Mouse (Mus musculus) embryo, embryonic 10.5 days (tissue): ENCODE data around the gene Arrdc4.

Experiments
- DNase-seq: peaks from one replicate; pipeline ENCODE4 v3.0.0-alpha.2; 2015; ENCODE audit warnings: low spot score

Arrdc4 gene

DNA sequence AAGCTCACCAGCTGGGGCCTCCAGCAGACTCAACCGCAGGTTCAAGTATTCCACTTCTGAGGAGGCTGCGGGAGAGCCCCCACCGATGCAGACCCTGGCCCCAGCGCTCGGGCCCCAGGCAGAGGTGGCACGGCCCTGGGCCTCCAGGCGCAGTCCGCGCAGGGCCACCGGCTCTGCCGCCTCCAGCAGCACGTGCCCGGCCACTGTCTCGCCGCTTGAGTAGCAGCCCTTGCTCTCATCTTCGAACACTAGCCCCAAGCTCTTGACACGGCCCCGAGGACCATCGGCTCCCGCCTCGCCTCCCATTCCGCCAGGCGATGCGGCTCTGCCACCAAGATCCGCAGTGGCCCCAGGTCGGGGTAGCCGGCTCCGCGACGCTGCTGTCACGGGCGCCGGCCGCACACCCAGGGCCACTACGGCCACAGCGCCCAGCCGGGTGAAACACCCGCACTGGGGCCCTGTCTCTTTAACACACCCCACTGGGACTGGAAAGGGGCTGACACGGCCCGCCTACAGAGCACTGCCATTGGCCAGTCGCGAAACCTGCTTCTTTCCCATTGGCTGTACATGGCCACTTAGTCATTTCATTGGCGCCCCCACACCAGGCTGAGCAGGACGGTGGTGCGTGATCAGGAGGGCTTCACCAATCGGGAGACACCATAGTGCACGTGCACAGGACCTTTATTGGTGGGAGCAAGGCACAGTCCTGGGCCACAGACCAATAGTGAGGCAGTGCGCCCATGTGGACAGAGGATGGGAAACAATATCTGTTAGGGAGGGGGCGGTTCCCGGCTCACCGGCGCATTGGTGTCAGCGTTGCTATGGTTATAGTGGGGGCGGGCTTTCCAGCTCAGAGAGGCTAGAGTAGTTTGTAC is at the start of gene Arrdc4:
Gene Arrdc4 (minus strand): TSS at position 481 of the 875 bp plus-strand sequence.
- peak; percentile 99 for DNase-seq

DNA sequence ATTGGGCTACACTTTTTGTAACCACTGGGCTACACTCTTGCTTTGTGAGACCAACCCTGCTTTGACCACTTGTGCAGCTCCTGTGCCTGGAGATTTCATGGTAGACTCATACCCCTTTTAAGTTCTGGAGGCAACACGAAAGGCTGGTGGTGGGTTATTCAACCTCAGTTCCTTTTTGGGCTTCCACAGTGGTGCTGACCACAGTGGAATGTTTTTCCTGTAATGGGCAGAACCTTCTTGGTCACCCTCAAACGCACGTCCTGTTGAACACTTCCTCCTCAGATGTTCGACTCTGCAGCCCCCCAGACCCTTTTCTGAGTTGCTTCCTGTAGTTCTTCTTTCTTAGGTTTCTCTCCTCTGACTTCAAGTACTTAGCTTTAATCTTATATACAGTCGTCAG is 46.5 kb upstream of the Arrdc4 start:
- DNase-seq: no peak

DNA sequence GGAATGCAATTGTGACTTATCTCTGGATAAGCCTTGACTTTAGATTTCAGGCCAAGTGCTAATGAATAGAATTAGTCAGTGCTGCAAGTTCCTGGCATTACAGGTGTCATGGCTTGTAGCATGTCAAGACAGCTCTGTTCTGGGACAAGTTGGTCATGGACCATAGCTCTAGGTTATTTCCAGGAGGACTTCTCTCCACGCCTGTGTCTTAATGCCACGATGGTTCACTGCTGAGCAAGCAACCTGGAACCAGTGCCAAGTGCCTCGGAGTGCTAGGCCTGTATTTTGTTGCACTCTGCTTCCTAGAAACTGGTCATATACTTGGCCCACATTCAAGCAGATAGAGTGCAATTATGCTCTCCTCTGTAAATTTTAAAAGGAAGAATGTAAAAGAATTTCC is 39.7 kb upstream of the Arrdc4 start:
- DNase-seq: no peak

DNA sequence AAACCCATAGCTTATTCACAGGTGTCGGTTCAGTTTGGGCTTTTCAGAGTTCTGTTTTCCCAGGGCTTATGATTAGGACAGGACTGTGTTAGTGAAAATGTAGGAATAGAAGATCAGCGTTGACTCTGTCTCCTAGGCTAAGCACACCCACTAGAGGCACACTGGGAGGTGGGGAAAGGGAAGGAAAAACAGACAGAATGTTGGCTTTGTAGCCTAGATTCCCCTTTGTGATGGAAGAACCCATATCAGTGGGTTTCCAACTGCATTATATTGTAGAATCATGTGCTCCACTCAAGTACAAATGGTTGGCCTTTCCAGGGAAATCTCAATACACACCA is 22.7 kb upstream of the Arrdc4 start:
- no peak for DNase-seq

DNA sequence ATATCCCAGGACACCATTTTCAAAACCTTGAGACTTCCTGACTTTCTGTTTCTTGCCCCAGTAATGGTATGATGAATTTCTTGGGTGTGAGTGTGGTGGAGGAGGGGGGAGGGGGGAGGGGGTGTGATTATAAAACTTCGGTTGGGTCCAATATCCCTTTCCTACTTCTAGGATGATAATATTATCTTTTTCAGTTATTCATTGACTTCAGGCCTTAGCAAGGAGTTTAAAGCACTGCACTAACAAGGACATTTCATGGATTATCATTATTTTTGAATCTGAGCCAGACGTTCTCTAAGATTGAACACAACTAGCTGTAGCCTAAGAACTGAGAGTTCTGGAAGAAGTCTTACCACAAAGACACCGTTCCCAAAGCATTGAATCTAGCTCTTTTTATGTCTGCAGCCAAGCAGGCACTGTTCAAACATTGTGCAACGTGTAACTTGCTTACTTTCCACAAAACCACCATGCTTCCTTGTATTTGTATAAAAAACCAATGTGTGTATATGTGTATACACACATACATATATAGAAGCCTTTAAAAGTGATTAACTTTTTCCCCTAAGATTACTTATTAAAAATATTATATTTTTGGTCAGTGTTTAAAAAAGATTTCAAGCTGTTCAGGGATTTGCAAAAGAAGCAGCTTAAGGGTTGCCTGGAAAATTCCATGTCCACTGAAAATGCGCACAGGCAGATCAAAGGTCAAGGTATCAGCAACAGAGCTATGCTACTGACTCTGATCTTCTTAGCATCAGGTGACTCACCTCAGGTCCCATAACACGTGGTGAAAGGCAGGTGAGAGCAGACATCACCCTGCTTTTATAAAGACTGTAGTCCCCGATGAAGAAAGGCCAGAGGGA is 22.1 kb upstream of the Arrdc4 start:
- DNase-seq: no peak

DNA sequence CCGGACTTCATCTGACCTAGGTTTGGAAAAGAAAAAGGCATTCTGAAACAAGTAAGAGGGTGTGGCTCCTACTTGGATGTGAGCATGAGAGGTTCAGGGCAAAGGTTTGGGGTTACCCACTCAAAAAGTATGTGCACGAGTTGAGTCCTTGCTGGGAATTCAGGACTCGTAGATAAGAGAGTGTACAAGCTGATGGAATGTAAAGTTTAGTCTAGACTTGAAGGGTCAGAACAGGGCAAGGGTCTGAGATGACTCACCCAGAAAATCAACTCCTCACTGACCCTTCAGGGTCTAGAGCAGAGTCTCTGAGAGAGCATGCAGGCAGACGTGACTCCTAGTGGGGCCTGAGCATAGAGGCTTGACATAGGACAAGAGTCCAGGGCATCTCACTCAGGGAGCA is 16.9 kb upstream of the Arrdc4 start:
- no peak for DNase-seq

DNA sequence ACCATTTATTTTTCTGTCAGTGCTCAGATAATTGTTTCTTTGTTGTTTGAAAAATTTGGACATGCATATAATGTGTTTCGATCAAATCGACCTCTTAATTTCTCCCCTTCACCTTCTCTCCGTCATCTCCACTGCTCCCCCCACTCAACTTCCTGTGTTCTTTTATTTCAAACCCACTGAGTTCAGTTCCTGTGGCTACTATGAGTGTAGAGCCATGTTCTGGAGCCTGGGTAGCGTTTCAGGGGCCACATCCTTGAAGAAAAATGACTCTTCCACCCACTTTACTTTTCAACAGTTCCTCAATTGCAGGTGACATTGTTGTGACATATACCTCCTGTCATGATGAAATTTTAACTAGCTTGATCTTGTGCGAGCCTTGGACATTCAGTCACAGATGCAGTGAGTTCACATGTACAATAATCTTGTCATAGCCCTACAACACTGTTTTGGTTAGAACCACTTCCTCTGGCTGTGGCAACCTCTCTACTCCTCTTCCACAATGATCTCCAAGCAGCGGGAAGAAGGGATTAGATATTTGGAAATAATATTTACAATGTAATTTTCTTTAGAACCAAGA is 10.2 kb upstream of the Arrdc4 start:
- DNase-seq: no peak

DNA sequence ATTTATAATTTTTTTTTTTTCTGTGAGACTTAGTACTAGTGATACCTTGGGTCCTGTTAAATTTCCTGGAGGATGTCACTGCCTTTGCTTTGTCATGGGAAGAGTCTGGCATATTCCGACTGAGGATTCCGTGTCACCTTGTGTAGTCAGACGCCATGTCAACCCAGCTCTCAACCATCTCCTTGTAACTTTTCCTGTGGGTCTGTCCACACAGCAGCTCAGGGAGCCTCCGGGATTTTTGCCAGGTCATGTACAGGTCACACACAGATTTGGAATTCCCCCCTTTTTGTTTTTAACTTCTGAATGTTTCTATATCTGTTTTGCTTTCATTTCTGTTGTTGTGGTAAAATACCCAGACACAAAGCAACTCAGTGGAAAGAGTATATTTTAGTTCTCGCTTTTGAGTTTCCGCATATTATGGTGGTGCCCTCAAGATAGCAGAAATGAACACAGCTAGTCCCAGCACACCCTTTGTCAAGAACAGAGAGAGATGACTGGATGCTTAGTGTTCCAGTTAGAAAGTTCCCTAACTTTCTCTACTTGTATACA is 7.7 kb upstream of the Arrdc4 start:
- DNase-seq: no peak

DNA sequence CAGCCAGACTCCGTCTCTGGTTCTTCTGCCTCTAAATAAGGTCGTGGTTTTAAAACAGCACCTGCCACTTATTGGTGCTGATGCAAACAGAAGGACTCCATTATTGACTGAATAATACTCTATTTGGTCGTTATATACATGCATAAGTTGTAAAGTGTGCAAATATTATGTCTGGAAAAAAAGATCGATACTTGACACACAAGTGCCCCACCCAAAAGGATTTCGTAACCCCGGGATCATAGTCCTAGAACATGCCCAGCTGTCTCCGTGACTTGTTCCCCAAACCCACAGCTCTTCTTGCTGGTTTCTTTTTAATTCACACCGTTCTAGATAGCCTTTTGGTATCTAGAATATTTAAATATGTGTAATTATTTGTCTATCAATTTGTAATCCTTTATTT is 878 bp upstream of the Arrdc4 start:
- no peak for DNase-seq

DNA sequence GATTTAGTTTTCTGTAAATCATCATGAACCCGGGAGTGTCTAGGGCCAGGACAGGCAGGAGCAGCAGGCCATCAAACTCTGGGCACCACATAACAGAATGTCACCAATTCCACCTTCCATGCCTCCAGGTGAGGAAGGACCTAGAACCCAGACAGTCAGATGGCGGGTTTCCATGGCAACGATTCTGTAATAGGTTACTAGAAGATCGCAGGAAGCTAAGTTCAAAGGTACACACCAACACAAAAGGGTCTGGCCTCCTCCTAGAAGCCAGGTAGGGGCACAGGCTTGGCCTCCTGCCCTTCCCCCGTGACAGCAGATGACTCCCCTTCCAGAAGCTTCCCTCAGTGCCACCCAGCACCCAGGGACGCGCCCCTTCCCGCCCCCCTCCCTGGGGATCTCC is 680 bp downstream of the Arrdc4 start:
- peak; percentile 43 for DNase-seq

DNA sequence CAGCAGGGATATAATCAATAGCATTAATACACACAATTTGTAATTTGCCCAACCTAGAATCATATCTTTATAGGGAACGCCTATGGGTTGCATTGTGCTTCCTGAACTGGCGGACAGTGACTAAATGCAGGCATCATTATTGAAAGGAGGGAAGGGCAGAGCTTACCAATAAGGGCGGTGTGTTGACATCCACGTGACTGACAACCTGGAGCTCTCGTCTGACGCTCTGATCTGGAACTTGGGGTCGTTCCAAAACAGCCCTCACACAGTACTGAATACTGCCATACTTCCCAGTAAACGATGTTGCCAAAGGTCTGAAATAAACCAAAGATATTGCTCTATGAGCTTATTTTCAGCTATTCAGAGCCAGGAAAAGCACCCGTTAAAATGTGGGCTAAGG is 4.4 kb downstream of the Arrdc4 start:
- no peak for DNase-seq

DNA sequence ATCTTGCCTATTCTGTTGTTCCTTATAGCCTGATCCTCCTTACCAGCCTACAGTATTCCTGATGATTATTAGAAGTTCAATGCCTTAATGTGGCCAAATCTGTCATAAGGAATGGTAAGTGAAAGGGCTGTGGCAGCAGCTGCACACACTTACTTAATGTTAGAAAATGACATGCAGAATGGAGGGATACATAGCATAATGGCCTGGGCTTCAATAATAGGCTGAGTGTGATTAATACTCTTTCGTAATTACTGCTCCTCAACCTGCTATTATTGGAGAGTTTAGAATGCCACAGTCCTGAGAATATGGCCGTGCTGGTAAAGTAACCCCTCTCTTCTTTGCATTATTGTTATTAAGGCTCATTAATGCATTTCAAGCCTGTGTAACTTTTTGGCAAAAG is 4.8 kb downstream of the Arrdc4 start:
- DNase-seq: no peak

DNA sequence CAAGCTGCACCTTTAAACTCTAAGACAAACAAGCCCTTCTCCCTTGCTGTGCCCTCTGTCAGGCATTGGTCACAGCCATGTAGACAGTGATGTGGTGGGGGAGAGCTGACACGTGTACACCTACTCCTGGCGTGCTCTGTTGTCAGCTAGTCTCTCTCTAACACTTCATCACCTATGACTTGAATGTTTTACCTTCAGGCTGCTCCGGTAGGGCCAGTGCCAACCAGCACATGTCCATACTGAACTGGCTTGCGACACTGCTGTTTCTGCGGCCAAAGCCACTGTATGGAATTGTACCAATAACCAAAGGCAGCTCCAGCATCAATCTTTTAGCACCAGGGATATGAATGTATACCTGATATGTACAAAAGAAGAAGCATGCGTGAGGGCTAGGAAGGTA is 8.3 kb downstream of the Arrdc4 start:
- DNase-seq: no peak

DNA sequence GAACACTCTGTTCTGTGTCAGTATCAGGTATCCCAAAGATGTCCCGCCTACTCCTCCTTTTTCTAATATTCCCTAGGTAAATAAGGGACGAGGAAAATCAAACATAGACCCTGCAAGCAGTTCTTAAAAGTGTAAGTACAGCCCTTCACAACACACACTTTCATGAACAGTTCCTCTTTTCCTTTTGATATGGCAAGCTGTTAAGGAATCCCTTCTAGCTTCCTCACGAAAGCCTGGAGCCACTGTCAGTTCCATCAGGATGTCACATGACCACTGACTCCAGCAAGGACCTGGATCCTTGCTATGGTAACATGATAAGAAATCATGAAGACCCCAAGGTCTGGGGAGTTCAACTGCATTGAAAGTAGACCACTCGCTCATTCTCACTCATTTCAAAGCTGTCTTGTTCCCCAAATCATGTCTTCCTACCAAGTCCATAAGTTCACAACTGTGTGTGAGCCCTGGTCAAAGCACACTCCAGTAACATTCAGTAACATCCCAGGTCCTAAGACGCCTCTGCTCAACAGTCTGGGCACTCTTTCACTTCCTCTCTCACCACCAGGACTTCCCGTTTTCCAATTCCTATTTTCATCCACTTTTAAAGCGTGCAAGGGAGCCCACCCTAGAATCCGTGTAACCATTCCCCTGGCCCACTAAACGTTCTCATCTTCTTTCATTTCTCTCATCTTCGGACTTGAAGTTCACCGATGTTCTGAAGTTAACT is 10.2 kb downstream of the Arrdc4 start:
- DNase-seq: no peak

DNA sequence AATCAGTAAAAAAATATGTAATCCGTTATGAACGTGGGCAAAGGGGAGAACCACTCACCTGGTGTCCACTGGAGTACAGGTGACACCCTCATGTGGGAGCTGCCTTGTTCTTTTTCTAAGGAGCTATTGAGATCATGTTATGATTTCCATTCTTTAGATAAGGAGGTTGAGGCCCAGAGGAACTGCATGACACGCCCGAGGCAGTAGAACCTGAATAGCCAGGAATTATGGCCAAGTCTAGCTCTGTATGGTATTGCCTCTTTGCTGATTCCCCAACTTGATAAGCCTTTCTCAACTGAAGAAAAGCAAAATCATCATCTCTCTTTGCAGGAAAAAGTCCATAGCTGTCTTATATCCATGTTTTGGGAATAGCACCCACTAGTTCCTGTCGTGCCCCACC is 22.7 kb downstream of the Arrdc4 start:
- DNase-seq: no peak

DNA sequence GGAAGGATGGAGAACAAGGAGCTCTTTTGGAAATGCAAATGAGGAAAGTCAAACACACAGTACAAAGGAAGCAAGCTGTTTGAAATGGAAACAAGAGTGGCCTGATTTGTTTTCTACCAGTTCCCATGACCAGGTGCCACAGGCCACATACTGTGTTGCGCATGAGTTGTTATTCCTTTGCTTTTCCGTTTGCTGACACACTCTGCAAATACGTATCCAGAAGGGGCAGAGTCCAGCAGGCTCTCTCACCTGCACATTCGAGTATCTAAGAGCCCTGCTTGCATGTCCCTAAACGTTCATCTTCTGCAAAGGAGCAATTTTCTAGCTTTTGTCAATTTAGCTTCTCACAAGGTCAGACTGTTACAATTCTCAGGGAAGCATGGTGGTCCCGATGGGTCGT is 24.3 kb downstream of the Arrdc4 start:
- DNase-seq: no peak

DNA sequence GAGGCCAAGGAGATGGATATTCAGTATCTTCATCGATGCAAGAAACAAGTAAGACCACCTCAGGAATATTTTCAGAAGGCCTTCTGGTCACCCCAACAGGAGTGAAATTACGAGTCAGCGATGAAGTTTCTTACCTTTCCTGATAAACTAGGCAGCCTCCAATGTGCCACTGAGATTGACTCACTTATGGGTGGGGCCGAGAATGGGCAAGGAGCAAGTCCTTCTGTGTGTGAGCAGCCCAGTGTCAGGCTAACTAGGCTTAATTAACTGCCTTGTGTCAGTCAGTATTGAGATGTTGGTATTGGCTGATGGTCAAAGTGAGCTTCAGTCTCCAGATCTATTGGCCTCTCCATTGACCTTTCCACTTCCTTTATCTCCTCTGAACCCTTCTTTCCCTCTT is 27.5 kb downstream of the Arrdc4 start:
- DNase-seq: no peak

DNA sequence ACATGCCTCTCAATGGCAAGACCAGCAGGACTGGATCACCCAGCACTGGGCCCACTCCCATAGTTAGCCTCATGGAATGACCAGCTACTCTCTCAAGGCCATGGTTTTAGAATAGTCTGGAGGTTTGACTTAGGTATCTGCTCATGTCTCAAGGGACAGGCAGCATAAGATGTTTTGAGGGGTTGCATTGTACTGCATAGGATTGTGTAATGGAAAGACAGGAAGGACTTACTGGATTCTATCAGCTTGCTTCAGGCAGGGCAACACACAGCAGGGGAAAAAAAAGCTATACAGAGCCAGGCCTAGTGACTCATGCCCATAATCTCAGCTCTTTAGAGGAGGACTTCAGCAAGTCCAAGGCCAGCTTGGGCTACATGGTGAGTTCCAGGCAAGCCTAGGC is 31.1 kb downstream of the Arrdc4 start:
- DNase-seq: no peak

DNA sequence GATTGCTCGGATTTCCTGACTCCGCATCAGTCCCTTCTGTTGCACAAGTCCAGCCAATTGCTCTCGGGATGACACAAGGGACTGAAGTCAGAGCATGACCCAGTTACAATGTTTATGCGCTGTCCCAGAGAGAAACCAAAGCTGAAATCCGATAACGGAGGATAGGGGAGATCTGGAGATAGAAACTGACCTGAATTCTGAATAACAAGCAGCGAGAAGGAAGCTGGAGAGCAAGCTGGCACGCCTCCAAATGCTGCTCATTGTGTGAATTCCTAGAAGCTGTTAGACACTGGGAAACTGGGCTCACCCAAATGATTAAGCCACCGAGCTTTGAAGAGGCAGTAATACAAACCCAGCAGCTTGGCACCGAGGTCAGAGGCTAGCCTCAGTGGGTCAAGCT is 31.5 kb downstream of the Arrdc4 start:
- DNase-seq: peak; percentile 23

DNA sequence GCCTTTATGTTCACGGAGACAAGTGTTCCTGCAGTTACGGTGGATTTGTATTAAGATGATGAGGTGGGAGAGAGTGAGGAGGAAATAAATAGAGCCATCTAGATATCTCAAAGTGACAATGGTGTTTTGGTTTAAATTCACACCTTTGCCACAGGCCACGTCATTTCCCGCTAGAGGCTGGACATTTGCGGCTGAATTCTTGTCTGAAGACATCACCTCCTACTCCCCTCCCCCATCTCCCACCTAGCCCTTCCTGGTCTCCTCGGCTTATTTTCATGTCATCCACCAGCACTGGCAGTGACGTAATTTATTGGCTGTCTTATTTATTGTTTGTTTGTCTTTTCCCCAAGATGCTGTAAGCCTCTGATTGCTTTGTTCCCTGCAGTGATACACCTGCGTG is 32.1 kb downstream of the Arrdc4 start:
- no peak for DNase-seq

DNA sequence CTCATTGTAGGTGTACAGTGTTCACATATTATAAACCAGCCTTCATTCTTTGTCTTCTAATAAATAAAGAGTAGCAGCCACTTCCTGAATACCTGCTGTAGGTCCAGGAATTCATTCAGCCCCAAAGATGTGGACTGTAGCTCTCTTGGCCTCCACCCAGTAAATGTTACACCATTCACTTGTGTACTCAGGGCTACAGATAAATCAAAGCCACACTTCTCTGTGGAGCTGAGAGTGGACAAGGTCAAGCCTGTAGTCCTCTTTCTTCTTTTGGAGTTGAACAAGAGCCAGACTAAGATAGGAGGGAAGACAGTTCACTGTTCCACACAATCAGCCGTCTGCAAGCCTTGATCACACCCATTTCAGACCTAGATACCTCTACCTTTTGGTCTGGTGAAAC is 36.1 kb downstream of the Arrdc4 start:
- no peak for DNase-seq

DNA sequence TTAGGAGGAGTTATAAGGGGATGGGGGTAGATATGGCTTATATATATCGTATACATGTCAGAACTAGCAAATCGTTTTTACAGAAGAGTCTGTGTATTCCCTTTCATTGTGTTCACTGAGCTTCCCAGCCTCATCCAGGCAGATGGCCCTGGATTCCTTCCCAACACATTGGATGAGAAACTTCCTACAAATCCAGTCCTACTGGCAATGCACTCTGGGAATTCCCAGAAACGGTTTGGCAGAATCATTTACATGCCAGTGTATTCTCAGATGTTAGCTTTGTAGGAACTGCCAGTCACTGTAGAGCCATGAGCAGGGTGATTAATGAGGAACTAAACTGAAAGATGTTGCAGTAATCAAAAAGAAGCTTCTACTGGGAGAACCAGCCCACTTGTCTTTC is 36.6 kb downstream of the Arrdc4 start:
- DNase-seq: no peak
